Mouse (Mus musculus): ENCODE data around the gene Wfdc13. TPM values are rescaled to one million over a fixed set of nuclear protein-coding genes. Genes with fewer than 3 reads are reported as not detected.

Gene Wfdc13
- polyA plus RNA-seq, 1 experiment from 2014 or later: not detected

DNA sequence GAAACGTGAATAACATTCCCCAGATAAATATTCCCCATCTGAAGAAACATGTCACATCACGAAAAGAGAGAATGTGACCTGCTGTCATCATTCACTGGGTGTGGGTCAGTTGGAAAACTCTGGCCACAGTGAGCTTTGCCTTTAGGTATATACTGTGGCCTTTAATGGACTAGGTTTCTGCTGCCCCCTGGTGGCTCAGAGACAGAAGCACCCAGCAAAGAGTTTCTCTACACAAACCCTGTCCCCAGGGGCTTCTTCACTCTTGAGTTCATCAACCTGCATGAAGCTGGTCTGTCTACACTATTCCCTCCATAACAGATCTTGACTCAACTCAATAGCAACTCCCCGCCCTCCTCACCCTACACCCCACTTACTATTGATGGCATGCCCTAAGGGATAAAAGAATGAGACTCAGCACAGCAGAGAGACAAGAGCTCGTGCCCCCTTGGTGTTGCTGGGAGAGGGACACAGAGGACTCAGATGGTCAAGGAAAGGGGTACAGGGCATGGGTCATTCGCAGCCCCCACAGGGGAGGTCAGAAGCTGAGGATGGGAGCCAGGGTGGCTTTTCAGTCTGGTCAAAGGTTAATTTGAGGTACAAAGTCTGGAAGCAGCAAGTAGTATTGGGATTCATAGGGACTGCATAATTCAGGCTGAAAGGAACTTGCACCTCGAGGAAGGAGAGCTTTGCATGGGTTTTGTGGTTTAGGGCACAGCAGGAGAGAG is 41.1 kb downstream of the Wfdc13 start:
- no peak for ATAC-seq (ENCODE audit: low FRiP score)
- no peak overlapping the region for H3K4me2 ChIP-seq
- no peak overlapping the region for H3K9ac ChIP-seq
- no peaks in the 10 kb centered on the region for H3K4me1 ChIP-seq (replicated peaks)
- H3K27ac ChIP-seq: no peak overlapping the region
- no peaks in the 10 kb centered on the region for H3K27me3 ChIP-seq
- H3K36me3 ChIP-seq: no peaks in the 10 kb centered on the region
- WGBS: 31% methylated on average over 6 of the region's 6 CpGs
- no peak overlapping the region for H3K4me3 ChIP-seq
- H3K9me3 ChIP-seq: no peaks in the 10 kb centered on the region

DNA sequence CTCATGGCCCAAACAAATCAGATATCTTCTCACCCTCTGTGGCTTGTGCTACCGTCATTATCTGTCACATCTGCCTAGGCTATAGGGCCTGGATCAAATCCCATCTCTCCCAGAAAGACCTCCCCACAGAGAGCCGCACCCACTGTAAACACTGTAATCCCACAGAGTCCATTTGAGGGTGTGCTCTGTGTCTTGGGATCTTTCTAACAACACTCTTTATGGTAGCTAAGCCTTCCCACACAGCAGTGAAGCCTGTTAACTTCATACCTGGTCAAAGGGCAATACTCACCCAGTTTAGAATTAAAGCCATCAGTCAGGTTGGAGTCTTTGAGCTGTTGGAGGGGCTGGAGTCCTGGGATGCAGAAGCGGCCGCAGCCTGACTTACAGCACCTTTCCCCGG is 46.8 kb downstream of the Wfdc13 start:
- no peaks in the 10 kb centered on the region for H3K9me3 ChIP-seq
- no peaks in the 10 kb centered on the region for H3K4me1 ChIP-seq (replicated peaks)
- no peak overlapping the region for H3K4me3 ChIP-seq
- no peaks in the 10 kb centered on the region for H3K36me3 ChIP-seq
- H3K27ac ChIP-seq: no peak overlapping the region
- H3K27me3 ChIP-seq: no peaks in the 10 kb centered on the region
- no peak overlapping the region for H3K9ac ChIP-seq
- ATAC-seq (ENCODE audit: low FRiP score): no peak
- no peak overlapping the region for H3K4me2 ChIP-seq
- whole genome bisulfite sequencing: 87% methylated on average over 5 of the region's 5 CpGs

DNA sequence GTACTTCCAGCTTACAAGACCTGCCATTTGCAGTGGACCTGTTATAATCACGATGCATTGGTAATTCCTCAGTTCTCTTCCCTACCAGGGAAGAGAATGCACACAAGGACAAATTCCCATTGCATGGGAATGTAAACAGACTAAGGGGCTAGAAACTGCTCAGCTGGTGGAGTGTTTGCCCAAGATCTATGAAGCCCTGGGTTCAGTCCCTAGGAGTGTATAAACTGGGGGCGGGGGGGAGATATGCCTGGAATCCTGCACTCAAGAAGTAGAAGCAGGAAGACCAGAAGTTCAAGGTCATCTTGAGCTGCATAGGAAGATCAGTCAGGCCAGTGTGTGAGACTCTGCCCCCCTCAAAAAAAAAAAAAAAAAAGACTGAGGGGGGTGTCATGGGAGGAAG is 48.4 kb downstream of the Wfdc13 start:
- H3K36me3 ChIP-seq: no peaks in the 10 kb centered on the region
- no peak overlapping the region for H3K4me2 ChIP-seq
- H3K4me3 ChIP-seq: no peak overlapping the region
- H3K4me1 ChIP-seq (replicated peaks): no peaks in the 10 kb centered on the region
- H3K27me3 ChIP-seq: 0 out of 2 replicates have a peak, but pooled peaks cover 3% of the 10 kb centered on the region
- no peak for ATAC-seq (ENCODE audit: low FRiP score)
- WGBS: 89% methylated on average over 2 of the region's 2 CpGs
- no peaks in the 10 kb centered on the region for H3K9me3 ChIP-seq
- no peak overlapping the region for H3K9ac ChIP-seq
- H3K27ac ChIP-seq: no peak overlapping the region

DNA sequence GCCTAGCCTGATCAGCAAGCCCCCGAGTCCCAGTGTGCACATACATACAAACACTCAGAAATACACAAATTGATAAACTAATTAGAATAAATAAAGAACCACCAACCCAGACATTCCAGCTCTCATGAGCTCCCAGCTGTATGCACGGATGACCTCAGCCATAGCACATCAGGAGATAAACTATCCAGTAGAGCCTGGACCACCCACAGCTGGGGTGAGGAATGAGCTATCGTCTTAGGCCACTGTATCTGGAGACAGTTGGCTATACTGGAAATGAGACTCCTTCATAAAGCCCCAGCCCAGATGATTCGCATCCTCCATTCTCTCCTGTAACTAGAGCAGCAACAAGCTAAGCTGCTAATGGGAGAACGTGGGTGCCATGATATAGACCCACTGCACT is 49.9 kb downstream of the Wfdc13 start:
- WGBS: 85% methylated on average over 5 of the region's 5 CpGs

DNA sequence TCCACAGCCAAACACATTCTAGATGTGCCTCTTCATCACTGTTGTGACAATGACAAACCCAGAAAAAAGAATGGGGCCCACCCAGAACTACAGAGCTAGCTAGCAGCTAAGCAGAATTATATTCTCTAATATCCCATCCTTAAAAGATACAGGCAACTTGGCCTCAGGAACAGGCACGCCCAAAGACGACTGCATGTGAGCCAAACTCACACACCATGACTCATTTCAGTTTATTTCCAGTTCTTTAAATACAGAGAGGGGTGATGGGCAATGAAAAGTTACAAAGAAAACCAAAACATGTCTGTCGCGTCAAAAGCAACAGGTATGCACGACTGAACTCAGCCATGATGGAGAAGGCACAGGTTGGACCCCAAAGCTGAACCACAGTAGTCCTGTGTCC is 50.5 kb downstream of the Wfdc13 start:
- Histone ChIP-seq H3K4me1 (replicated peaks) (no peaks in the 10 kb centered on the region), H3K27ac (no peak overlapping the region), H3K9ac (no peak overlapping the region), H3K4me3 (no peak overlapping the region), H3K27me3 (0 out of 2 replicates have a peak, but pooled peaks cover 5% of the 10 kb centered on the region), H3K36me3 (no peaks in the 10 kb centered on the region), H3K4me2 (no peak overlapping the region), H3K9me3 (no peaks in the 10 kb centered on the region)
- WGBS: 96% methylated on average over 5 of the region's 5 CpGs
- no peak for ATAC-seq (ENCODE audit: low FRiP score)

More for the DNA sequence above, 49.9 kb downstream of the Wfdc13 start:
- Histone ChIP-seq H3K4me3 (no peak overlapping the region), H3K27ac (no peak overlapping the region), H3K4me1 (replicated peaks) (no peaks in the 10 kb centered on the region), H3K27me3 (0 out of 2 replicates have a peak, but pooled peaks cover 5% of the 10 kb centered on the region), H3K36me3 (no peaks in the 10 kb centered on the region), H3K9ac (no peak overlapping the region), H3K4me2 (no peak overlapping the region), H3K9me3 (no peaks in the 10 kb centered on the region)
- ATAC-seq (ENCODE audit: low FRiP score): no peak

Other genes with a start within 250 kb of the Wfdc13 start
- 9.0 and 9.7 TPM in 2 replicates for gene Sdc4, start 241.2 kb upstream of the Wfdc13 start, polyA plus RNA-seq (2015; fragmentation: Nextera tagmentation; extraction: Ambion mirVana)
- gene Sys1, start 228.1 kb upstream of the Wfdc13 start, polyA plus RNA-seq (2015; fragmentation: Nextera tagmentation; extraction: Ambion mirVana): 84.3 and 85.3 TPM in 2 replicates
- gene Gm20458, start 224.1 kb upstream of the Wfdc13 start, polyA plus RNA-seq (2015; fragmentation: Nextera tagmentation; extraction: Ambion mirVana): 5.0 and 5.9 TPM in 2 replicates
- gene Trp53tg5, start 211.4 kb upstream of the Wfdc13 start, polyA plus RNA-seq (2015; fragmentation: Nextera tagmentation; extraction: Ambion mirVana): 0.18 TPM in 1 of 2 replicates, not detected in the other
- gene Dbndd2, start 199.0 kb upstream of the Wfdc13 start, polyA plus RNA-seq (2015; fragmentation: Nextera tagmentation; extraction: Ambion mirVana): 12.0 and 13.8 TPM in 2 replicates
- 67.3 and 71.1 TPM in 2 replicates for gene Pigt, start 187.6 kb upstream of the Wfdc13 start, polyA plus RNA-seq (2015; fragmentation: Nextera tagmentation; extraction: Ambion mirVana)
- 4.5 and 5.5 TPM in 2 replicates for gene Wfdc2, start 122.7 kb upstream of the Wfdc13 start, polyA plus RNA-seq (2015; fragmentation: Nextera tagmentation; extraction: Ambion mirVana)
- gene Spint3, start 111.6 kb upstream of the Wfdc13 start, polyA plus RNA-seq (2015; fragmentation: Nextera tagmentation; extraction: Ambion mirVana): not detected in 2 replicates
- gene Wfdc6a, start 99.7 kb upstream of the Wfdc13 start, polyA plus RNA-seq (2015; fragmentation: Nextera tagmentation; extraction: Ambion mirVana): not detected in 2 replicates
- gene Eppin, start 91.5 kb upstream of the Wfdc13 start, polyA plus RNA-seq (2015; fragmentation: Nextera tagmentation; extraction: Ambion mirVana): not detected in 2 replicates
- gene Wfdc6b, start 71.6 kb upstream of the Wfdc13 start, polyA plus RNA-seq (2015; fragmentation: Nextera tagmentation; extraction: Ambion mirVana): not detected in 2 replicates
- not detected in 2 replicates for gene Wfdc8, start 71.5 kb upstream of the Wfdc13 start, polyA plus RNA-seq (2015; fragmentation: Nextera tagmentation; extraction: Ambion mirVana)
- not detected in 2 replicates for gene Wfdc16, start 46.3 kb upstream of the Wfdc13 start, polyA plus RNA-seq (2015; fragmentation: Nextera tagmentation; extraction: Ambion mirVana)
- not detected in 2 replicates for gene Wfdc10, start 29.1 kb upstream of the Wfdc13 start, polyA plus RNA-seq (2015; fragmentation: Nextera tagmentation; extraction: Ambion mirVana)
- not detected in 2 replicates for gene Wfdc9, start 28.5 kb upstream of the Wfdc13 start, polyA plus RNA-seq (2015; fragmentation: Nextera tagmentation; extraction: Ambion mirVana)
- gene Wfdc11, start 11.0 kb upstream of the Wfdc13 start, polyA plus RNA-seq (2015; fragmentation: Nextera tagmentation; extraction: Ambion mirVana): not detected in 2 replicates
- gene Spint4, start 13.4 kb downstream of the Wfdc13 start, polyA plus RNA-seq (2015; fragmentation: Nextera tagmentation; extraction: Ambion mirVana): not detected in 2 replicates
- gene Spint5, start 30.2 kb downstream of the Wfdc13 start, polyA plus RNA-seq (2015; fragmentation: Nextera tagmentation; extraction: Ambion mirVana): not detected in 2 replicates
- 0.95 and 1.2 TPM in 2 replicates for gene Wfdc3, start 60.8 kb downstream of the Wfdc13 start, polyA plus RNA-seq (2015; fragmentation: Nextera tagmentation; extraction: Ambion mirVana)
- gene Dnttip1, start 60.9 kb downstream of the Wfdc13 start, polyA plus RNA-seq (2015; fragmentation: Nextera tagmentation; extraction: Ambion mirVana): 65.0 and 72.3 TPM in 2 replicates
- 97.2 and 108 TPM in 2 replicates for gene Ube2c, start 84.8 kb downstream of the Wfdc13 start, polyA plus RNA-seq (2015; fragmentation: Nextera tagmentation; extraction: Ambion mirVana)
- gene Tnnc2, start 94.9 kb downstream of the Wfdc13 start, polyA plus RNA-seq (2015; fragmentation: Nextera tagmentation; extraction: Ambion mirVana): 1.3 and 3.9 TPM in 2 replicates
- gene Snx21, start 100.7 kb downstream of the Wfdc13 start, polyA plus RNA-seq (2015; fragmentation: Nextera tagmentation; extraction: Ambion mirVana): 21.0 and 22.4 TPM in 2 replicates
- gene Acot8, start 119.8 kb downstream of the Wfdc13 start, polyA plus RNA-seq (2015; fragmentation: Nextera tagmentation; extraction: Ambion mirVana): 19.4 and 19.8 TPM in 2 replicates
- gene Zswim3, start 120.0 kb downstream of the Wfdc13 start, polyA plus RNA-seq (2015; fragmentation: Nextera tagmentation; extraction: Ambion mirVana): 13.7 and 14.6 TPM in 2 replicates
- 23.9 and 24.3 TPM in 2 replicates for gene Zswim1, start 137.6 kb downstream of the Wfdc13 start, polyA plus RNA-seq (2015; fragmentation: Nextera tagmentation; extraction: Ambion mirVana)
- gene Spata25, start 143.4 kb downstream of the Wfdc13 start, polyA plus RNA-seq (2015; fragmentation: Nextera tagmentation; extraction: Ambion mirVana): not detected in 2 replicates
- 101 and 109 TPM in 2 replicates for gene Ctsa, start 147.8 kb downstream of the Wfdc13 start, polyA plus RNA-seq (2015; fragmentation: Nextera tagmentation; extraction: Ambion mirVana)
- gene Neurl2, start 148.3 kb downstream of the Wfdc13 start, polyA plus RNA-seq (2015; fragmentation: Nextera tagmentation; extraction: Ambion mirVana): 5.4 and 5.9 TPM in 2 replicates
- gene Pltp, start 172.6 kb downstream of the Wfdc13 start, polyA plus RNA-seq (2015; fragmentation: Nextera tagmentation; extraction: Ambion mirVana): 123 and 127 TPM in 2 replicates
- 87.8 and 95.3 TPM in 2 replicates for gene Pcif1, start 194.2 kb downstream of the Wfdc13 start, polyA plus RNA-seq (2015; fragmentation: Nextera tagmentation; extraction: Ambion mirVana)
- gene Zfp335, start 226.7 kb downstream of the Wfdc13 start, polyA plus RNA-seq (2015; fragmentation: Nextera tagmentation; extraction: Ambion mirVana): 13.1 and 13.9 TPM in 2 replicates